Mouse (Mus musculus) cerebellum, postnatal 10 days (tissue): ENCODE data around the gene Lck.
"Not testable (repeated sequence)": the region's sequence is repeated elsewhere in the genome, so short reads cannot be mapped to it uniquely, and the experiment has no call there.

Experiments
- DNase-seq, 2 experiments: peaks; one replicate each; pipeline ENCODE4 v3.0.0; 2021; ENCODE audit warnings: mixed read lengths in 2 of 2

Lck gene

GRCm38 (mm10) chr4:129554512-129554911 is 18.9 kb downstream of the Lck start:
- DNase-seq, result not testable (repeated sequence)

GRCm38 (mm10) chr4:129550295-129550694 is 23.1 kb downstream of the Lck start:
- no peak for DNase-seq

GRCm38 (mm10) chr4:129549306-129549705 is 24.1 kb downstream of the Lck start:
- peak; percentile 46 for DNase-seq

- DNase-seq, result not testable (repeated sequence)
These were observed 25.8 kb downstream of the Lck start for GRCm38 (mm10) chr4:129547631-129548030.

GRCm38 (mm10) chr4:129544106-129544505 is 29.3 kb downstream of the Lck start:
- DNase-seq, result no peak

- peak; percentile 100 for DNase-seq
These were observed 30.8 kb downstream of the Lck start, which contains the start of gene Hdac1 for GRCm38 (mm10) chr4:129542592-129543141. Gene Hdac1, minus strand, starts transcription at chr4:129542713.

- peak in 1 of 2 experiments; percentile 57 for DNase-seq
These were observed 31.4 kb downstream of the Lck start for GRCm38 (mm10) chr4:129541868-129542591.

- DNase-seq, result peak; percentile 47 to 48
These were observed 33.4 kb downstream of the Lck start for GRCm38 (mm10) chr4:129540012-129540411.

- DNase-seq, result not testable (repeated sequence)
These were observed 44.5 kb downstream of the Lck start for GRCm38 (mm10) chr4:129528901-129529300.

- no peak for DNase-seq
These were observed 47.6 kb downstream of the Lck start for GRCm38 (mm10) chr4:129525889-129526288.

GRCm38 (mm10) chr4:129525338-129525737 is 48.1 kb downstream of the Lck start:
- DNase-seq, result no peak

GRCm38 (mm10) chr4:129518519-129518918 is 54.9 kb downstream of the Lck start:
- DNase-seq, result no peak

- no peak for DNase-seq
These were observed 56.5 kb downstream of the Lck start for GRCm38 (mm10) chr4:129516925-129517324.

- DNase-seq, result peak; percentile 88 to 89
These were observed 59.0 kb downstream of the Lck start for GRCm38 (mm10) chr4:129514300-129514898.

- no peak for DNase-seq
These were observed 59.5 kb downstream of the Lck start for GRCm38 (mm10) chr4:129513891-129514290.

- peak; percentile 97 to 98 for DNase-seq
These were observed 60.2 kb downstream of the Lck start, which contains the start of gene Marcksl1 for GRCm38 (mm10) chr4:129513086-129513767. Gene Marcksl1, plus strand, starts transcription at chr4:129513581.

- DNase-seq, result no peak
These were observed 61.9 kb downstream of the Lck start for GRCm38 (mm10) chr4:129511413-129512096.

GRCm38 (mm10) chr4:129510723-129511412 is 62.6 kb downstream of the Lck start:
- DNase-seq, result no peak

GRCm38 (mm10) chr4:129509650-129510049 is 63.8 kb downstream of the Lck start:
- peak in 1 of 2 experiments; percentile 26 for DNase-seq

- DNase-seq, result peak; percentile 85 to 86
These were observed 64.4 kb downstream of the Lck start for GRCm38 (mm10) chr4:129508834-129509600.

- no peak for DNase-seq
These were observed 65.3 kb downstream of the Lck start for GRCm38 (mm10) chr4:129508237-129508515.
